Mouse (Mus musculus): ENCODE data around the gene Depp1. TPM values are rescaled to one million over a fixed set of nuclear protein-coding genes. Genes with fewer than 3 reads are reported as not detected.
"Not testable (repeated sequence)": the region's sequence is repeated elsewhere in the genome, so short reads cannot be mapped to it uniquely, and the experiment has no call there.

Gene Depp1
- 1 to 10 TPM; 2.2 to 5.3 (median 4.0) TPM for total RNA-seq (2022)

GRCm38 (mm10) chr6:116650406-116650805 lies at the start of gene Depp1:
TSS of gene Depp1 (plus strand) at chr6:116650609.
- DNase-seq: peak; percentile 39

GRCm38 (mm10) chr6:116600969-116601368 lies 49.4 kb upstream of the Depp1 start:
- not testable (repeated sequence) for DNase-seq

GRCm38 (mm10) chr6:116607230-116607629 lies 43.2 kb upstream of the Depp1 start:
- no peak for DNase-seq

- DNase-seq: no peak
Measured at GRCm38 (mm10) chr6:116615719-116616118, 34.7 kb upstream of the Depp1 start.

- no peak for DNase-seq
Measured at GRCm38 (mm10) chr6:116618073-116618472, 32.3 kb upstream of the Depp1 start.

- no peak for DNase-seq
Measured at GRCm38 (mm10) chr6:116621318-116622023, 28.9 kb upstream of the Depp1 start.

GRCm38 (mm10) chr6:116626417-116626816 lies 24.0 kb upstream of the Depp1 start:
- DNase-seq: not testable (repeated sequence)

GRCm38 (mm10) chr6:116628095-116628494 lies 22.3 kb upstream of the Depp1 start:
- DNase-seq: no peak

- peak; percentile 20 for DNase-seq
Measured at GRCm38 (mm10) chr6:116628539-116629171, 21.8 kb upstream of the Depp1 start, which contains the start of gene Zfp422. TSS of gene Zfp422 (minus strand) at chr6:116628999.

- DNase-seq: no peak
Measured at GRCm38 (mm10) chr6:116629766-116630165, 20.6 kb upstream of the Depp1 start.

- DNase-seq: no peak
Measured at GRCm38 (mm10) chr6:116632129-116632528, 18.3 kb upstream of the Depp1 start.

GRCm38 (mm10) chr6:116633741-116634695 lies 16.4 kb upstream of the Depp1 start:
- DNase-seq: no peak

GRCm38 (mm10) chr6:116635251-116636180 lies 14.9 kb upstream of the Depp1 start:
- DNase-seq: peak; percentile 60

- no peak for DNase-seq
Measured at GRCm38 (mm10) chr6:116636581-116637235, 13.7 kb upstream of the Depp1 start.

GRCm38 (mm10) chr6:116637496-116637895 lies 12.9 kb upstream of the Depp1 start:
- no peak for DNase-seq

GRCm38 (mm10) chr6:116638871-116639270 lies 11.5 kb upstream of the Depp1 start:
- DNase-seq: no peak

GRCm38 (mm10) chr6:116639663-116640062 lies 10.7 kb upstream of the Depp1 start:
- no peak for DNase-seq

- DNase-seq: no peak
Measured at GRCm38 (mm10) chr6:116642942-116643341, 7.5 kb upstream of the Depp1 start.

GRCm38 (mm10) chr6:116643881-116644280 lies 6.5 kb upstream of the Depp1 start:
- no peak for DNase-seq

- DNase-seq: no peak
Measured at GRCm38 (mm10) chr6:116644335-116644734, 6.1 kb upstream of the Depp1 start.

- peak; percentile 28 for DNase-seq
Measured at GRCm38 (mm10) chr6:116647763-116648162, 2.6 kb upstream of the Depp1 start.
